Mouse (Mus musculus): ENCODE data around the gene Taf5l.

Taf5l gene

GRCm38 (mm10) chr8:124021237-124022227, at the start of gene Taf5l, which contains the start of gene Urb2:
Gene Taf5l, minus strand, starts transcription at chr8:124021397.
Gene Urb2, plus strand, starts transcription at chr8:124021508.
- in situ Hi-C loops (cut with MboI; ENCODE audit: unreplicated experiment in 2 of 2) = loop anchor here in 1 of 2 experiments (10.0 kb wide), 1 partner anchor 213 kb away; the partner anchor contains the start of gene Galnt2

- in situ Hi-C loops (cut with MboI; ENCODE audit: unreplicated experiment in 2 of 2) = loop anchor here in 1 of 2 experiments (10.0 kb wide), 1 partner anchor 124 kb away; no protein-coding TSS in a partner anchor
Observed at GRCm38 (mm10) chr8:124070363-124071324, 49.4 kb upstream of the Taf5l start.

GRCm38 (mm10) chr8:124067059-124067750, 46.0 kb upstream of the Taf5l start:
- in situ Hi-C loops (cut with MboI; ENCODE audit: unreplicated experiment in 2 of 2) = no loop called here

- in situ Hi-C loops (cut with MboI; ENCODE audit: unreplicated experiment in 2 of 2) = no loop called here
Observed at GRCm38 (mm10) chr8:124066325-124067058, 45.3 kb upstream of the Taf5l start.

- in situ Hi-C loops (cut with MboI; ENCODE audit: unreplicated experiment in 2 of 2) = loop anchor here (10.0 kb wide), 2 partner anchors 158 to 168 kb away; no protein-coding TSS in a partner anchor
Observed at GRCm38 (mm10) chr8:124056832-124057655, 35.8 kb upstream of the Taf5l start.

GRCm38 (mm10) chr8:124052568-124052967, 31.4 kb upstream of the Taf5l start:
- in situ Hi-C loops (cut with MboI; ENCODE audit: unreplicated experiment in 2 of 2) = loop anchor here (5.0 to 10.0 kb wide), 3 partner anchors 162 to 300 kb away; no protein-coding TSS in a partner anchor

GRCm38 (mm10) chr8:124052110-124052509, 30.9 kb upstream of the Taf5l start:
- in situ Hi-C loops (cut with MboI; ENCODE audit: unreplicated experiment in 2 of 2) = loop anchor here (5.0 to 10.0 kb wide), 3 partner anchors 163 to 300 kb away; no protein-coding TSS in a partner anchor

GRCm38 (mm10) chr8:124045856-124046255, 24.7 kb upstream of the Taf5l start:
- in situ Hi-C loops (cut with MboI; ENCODE audit: unreplicated experiment in 2 of 2) = loop anchor here in 1 of 2 experiments (10.0 kb wide), 1 partner anchor 251 kb away; no protein-coding TSS in a partner anchor

GRCm38 (mm10) chr8:124044931-124045330, 23.7 kb upstream of the Taf5l start:
- in situ Hi-C loops (cut with MboI; ENCODE audit: unreplicated experiment in 2 of 2) = loop anchor here in 1 of 2 experiments (10.0 kb wide), 1 partner anchor 250 kb away; no protein-coding TSS in a partner anchor

- in situ Hi-C loops (cut with MboI; ENCODE audit: unreplicated experiment in 2 of 2) = loop anchor here in 1 of 2 experiments (10.0 kb wide), 1 partner anchor 250 kb away; no protein-coding TSS in a partner anchor
Observed at GRCm38 (mm10) chr8:124044421-124044820, 23.2 kb upstream of the Taf5l start.

- in situ Hi-C loops (cut with MboI; ENCODE audit: unreplicated experiment in 2 of 2) = loop anchor here in 1 of 2 experiments (10.0 kb wide), 1 partner anchor 247 kb away; no protein-coding TSS in a partner anchor
Observed at GRCm38 (mm10) chr8:124042201-124042600, 21.0 kb upstream of the Taf5l start.

- in situ Hi-C loops (cut with MboI; ENCODE audit: unreplicated experiment in 2 of 2) = no loop called here
Observed at GRCm38 (mm10) chr8:124039351-124039750, 18.2 kb upstream of the Taf5l start.

- in situ Hi-C loops (cut with MboI; ENCODE audit: unreplicated experiment in 2 of 2) = no loop called here
Observed at GRCm38 (mm10) chr8:124038121-124038520, 16.9 kb upstream of the Taf5l start.

- in situ Hi-C loops (cut with MboI; ENCODE audit: unreplicated experiment in 2 of 2) = no loop called here
Observed at GRCm38 (mm10) chr8:124033400-124033799, 12.2 kb upstream of the Taf5l start.

GRCm38 (mm10) chr8:124027831-124028230, 6.6 kb upstream of the Taf5l start:
- in situ Hi-C loops (cut with MboI; ENCODE audit: unreplicated experiment in 2 of 2) = loop anchor here in 1 of 2 experiments (10.0 kb wide), 1 partner anchor 207 kb away; the partner anchor contains the start of gene Galnt2

GRCm38 (mm10) chr8:124026265-124026664, 5.1 kb upstream of the Taf5l start:
- in situ Hi-C loops (cut with MboI; ENCODE audit: unreplicated experiment in 2 of 2) = loop anchor here in 1 of 2 experiments (10.0 kb wide), 1 partner anchor 209 kb away; the partner anchor contains the start of gene Galnt2

GRCm38 (mm10) chr8:124020439-124021236, 559 bp downstream of the Taf5l start:
- in situ Hi-C loops (cut with MboI; ENCODE audit: unreplicated experiment in 2 of 2) = loop anchor here in 1 of 2 experiments (10.0 kb wide), 1 partner anchor 214 kb away; the partner anchor contains the start of gene Galnt2

Measured in v-Abl transformed pro-B cells (cell line).